Mouse (Mus musculus): Measurements from ENCODE around the gene Myo7a.
A peak's percentile ranks its signal among the peaks of the same experiment; 100 is the strongest.

Myo7a gene

DNA sequence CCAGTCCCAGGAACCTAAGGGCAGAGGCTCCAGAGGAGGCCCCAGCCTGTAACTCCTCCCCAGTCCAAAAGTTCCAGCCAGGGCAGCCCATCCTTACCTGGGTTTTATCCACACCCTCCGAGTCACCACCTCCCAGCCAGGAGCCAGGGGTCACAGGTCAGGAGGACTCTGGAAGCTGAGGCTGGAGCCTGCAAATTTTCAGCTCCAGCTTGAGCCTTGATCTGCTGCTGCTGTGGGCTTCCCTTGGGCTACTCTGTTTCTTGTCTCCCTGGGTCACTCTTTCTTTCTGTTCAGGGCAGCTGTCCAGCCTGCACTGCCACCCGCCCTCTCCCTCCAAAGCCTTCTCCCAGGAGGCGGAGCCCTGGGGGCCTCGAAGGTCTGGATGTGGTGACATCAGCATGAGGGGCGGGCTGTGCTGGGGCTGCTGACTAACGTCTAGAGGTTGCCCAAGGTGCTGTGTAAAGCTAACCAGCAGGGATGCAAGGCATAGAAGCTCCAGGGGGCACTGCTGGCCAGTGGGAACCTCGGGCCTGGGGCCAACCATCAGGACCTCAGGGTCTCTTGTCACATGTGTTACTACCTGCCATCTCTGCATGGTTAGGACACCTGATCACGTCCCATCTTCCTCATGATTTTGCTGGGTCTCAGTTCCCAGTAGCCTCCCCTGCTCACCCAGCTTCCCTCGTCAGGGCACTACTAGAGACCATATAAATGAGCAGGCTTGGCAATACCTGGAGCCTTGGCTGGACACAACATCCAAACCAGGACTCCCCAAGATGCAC, at the start of gene Myo7a:
Gene Myo7a, minus strand, starts transcription at position 346 of the 782 bp plus-strand sequence.
- peak; percentile 36 to 57 for DNase-seq

DNA sequence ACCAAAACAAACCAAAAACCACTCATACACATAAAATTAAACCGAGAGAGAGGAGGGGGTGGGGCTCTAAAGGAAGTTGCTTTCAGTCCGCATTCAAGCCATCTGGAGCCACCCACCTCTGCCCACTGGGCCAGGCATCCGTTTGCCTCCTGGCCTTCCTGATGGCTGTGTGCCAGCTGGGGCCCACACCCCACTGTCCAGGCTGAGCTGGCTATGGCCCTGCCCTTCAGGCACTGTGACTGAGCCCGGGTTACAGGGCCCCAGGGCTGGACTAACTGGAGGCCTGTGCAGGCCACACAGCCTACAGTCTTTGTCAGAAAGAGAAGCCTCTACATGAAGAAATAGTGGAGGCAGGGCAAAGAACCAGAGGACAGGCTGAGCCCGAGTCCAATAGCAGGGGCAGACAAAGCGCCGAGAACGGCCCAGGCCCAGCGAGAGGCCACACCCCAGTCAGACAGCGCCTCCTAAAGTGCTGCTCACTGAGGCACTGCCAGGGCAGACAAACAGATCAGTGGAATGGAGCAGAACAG, 45.7 kb upstream of the Myo7a start:
- DNase-seq = peak; percentile 65 to 83

DNA sequence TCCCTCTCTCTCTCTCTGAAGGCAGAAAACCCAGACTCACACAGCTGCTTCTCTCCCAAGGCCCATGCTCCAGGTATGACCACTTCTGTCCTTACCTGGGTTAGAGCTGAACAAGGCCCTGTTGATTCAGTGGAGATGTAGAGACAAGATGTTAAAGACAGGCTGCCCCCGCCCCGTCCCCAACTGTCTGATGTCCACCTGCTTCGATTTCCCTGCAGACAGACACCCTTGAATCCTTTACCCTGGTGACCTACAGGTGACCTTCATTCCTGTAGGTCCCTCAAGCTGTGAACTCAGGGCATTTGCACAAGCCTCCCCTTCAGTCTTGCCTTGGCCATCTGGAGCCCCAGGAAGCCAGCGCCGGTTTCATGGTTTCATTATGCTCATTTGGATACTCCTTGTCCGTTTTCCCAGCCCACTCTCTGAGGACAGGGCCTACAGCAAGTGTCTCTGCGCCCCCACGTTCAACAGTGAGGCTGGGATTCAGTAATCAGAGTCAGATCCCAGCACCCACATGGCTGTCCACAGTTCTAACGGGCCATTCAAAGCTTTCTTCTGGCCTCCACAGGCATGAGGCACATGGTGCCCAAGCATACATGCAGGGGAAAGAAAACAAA, 45.2 kb upstream of the Myo7a start:
- no peak for DNase-seq

DNA sequence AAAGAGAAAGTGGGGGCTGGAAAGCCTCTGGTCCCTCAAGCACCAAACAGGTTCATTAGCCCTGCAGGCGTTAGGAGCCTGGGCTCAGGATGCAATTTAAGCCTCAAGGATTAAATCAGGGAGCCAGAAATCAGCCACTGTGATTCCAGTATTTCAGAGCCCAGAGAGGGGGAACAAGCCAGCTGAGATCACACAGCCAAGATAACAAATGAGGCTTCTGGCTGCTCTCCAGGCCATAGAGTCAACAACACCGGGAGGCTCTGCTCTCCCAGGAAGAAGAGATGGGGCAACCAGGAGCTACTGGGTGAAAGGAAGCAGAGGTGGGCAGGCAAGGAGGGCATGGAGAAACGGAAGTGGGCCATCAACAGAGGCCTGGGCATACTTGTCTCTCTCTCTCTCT, 44.4 kb upstream of the Myo7a start:
- DNase-seq = no peak

DNA sequence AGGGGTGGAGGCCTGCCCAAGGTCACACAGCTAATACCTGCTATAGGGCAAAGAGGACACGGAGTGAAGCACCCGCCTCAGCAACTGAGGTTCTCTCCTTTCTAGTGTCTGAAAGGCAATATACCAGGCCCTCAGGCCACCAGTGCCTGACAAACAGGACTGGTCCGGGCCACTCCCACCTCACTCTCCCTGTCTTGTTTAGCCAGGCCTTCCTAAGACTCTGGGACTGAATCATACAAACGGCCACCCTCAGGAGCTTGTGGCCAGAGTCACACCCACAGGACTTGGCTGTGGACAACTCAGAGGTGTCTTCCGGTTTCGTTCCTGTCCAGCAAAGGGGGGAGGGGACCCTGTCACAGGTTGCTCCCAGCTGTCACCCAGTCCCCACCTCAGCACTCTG, 42.9 kb upstream of the Myo7a start:
- no peak for DNase-seq

DNA sequence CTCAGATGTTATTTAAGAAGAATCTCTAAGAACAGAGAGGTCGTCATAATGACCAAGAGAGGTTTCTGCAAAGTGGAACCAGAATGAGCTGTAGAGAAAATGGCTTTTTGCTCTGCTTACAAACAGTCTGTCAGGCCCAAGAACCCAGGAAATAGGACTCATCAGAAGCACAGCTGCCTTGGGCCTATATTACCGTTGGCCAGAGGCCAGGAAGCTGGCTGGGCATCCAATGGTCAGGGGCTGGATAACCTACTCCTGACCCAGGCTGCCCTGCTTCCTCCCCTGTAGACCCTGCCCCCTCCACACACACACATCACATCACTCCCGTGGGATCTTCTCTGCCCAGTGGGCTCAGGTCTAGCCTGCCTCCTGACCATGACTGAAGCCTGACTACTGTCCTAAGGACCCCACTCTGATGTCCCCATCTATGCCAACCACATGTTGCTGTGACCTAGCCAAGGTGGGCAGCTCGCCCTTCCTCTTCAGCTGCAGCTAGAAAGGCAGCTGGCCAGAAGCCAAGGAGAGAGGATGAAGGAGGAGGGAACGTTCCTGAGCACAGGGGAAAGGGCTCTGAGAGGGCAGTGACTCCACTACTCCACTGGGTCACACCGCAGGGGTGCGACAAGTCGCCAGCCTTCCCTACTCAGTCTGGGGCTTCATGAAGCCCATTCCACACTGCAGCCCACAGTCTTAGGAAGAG, 40.9 kb upstream of the Myo7a start:
- peak; percentile 46 to 47 for DNase-seq

DNA sequence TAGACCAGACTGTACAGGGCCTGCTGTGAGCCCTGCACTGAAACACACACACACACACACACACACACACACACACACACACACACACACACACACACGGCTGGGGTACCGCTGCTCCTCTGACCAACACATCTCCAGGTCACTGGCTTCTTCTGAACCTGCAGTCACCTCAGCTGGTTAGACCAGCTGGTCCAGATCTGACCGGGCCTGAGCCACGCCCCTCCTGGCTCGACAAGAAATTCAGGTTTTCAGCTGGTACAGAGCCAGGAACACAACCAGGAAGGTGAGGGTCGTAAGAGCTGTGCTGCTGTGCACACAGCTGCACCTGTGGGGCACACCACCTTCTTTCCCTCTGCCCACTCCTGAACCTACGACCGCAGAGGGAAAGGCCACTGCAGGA, 39.2 kb upstream of the Myo7a start:
- peak; percentile 71 to 82 for DNase-seq

DNA sequence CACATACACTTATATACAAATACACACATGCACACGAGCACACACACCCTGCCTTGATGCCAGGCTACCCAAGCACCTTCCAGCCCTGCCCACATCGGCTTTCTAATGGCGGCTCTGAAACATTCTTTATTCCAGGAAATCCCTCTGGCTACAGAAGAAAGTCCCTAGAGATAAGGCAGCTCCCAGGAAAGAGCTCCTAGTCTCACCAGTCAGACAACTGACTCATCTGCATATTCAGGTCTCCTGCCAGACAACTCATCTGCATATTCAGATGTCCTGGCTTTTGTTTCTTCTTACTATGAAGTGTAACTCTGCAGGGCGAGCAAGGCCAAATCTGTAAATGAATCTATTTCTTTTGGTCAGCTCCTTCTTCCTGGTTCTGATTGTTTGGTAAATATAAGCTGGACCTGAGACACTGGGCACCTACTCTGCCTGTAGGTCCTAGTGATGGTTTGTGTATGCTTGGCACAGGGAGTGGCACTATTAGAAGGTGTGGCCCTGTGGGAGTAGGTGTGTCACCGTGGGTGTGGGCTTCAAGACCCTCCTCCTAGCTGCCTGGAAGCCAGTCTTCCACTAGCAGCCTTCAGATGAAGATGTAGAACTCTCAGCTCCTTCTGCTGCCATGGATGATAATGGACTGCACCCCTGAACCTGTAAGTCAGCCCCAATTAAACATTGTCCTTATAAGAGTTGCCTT, 38.5 kb upstream of the Myo7a start:
- no peak for DNase-seq

DNA sequence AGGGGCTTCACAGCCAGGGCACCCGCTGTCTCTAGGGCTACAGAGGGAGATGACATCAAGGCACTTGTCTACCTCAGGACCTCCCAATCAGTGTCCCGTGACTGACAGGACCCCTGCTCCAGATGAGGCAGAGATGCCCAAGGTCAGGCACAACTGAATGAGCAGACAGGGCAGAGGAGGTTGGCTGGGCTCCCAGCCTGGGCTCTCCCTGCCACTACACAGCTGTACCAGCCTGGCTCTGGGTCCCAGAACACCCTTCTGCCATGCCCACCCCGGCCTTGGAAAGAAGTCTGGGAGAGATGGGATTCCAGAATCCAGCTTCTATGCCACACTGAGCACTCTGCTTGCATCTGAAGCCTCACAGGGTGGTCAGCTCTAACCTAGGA, 36.9 kb upstream of the Myo7a start:
- no peak for DNase-seq

DNA sequence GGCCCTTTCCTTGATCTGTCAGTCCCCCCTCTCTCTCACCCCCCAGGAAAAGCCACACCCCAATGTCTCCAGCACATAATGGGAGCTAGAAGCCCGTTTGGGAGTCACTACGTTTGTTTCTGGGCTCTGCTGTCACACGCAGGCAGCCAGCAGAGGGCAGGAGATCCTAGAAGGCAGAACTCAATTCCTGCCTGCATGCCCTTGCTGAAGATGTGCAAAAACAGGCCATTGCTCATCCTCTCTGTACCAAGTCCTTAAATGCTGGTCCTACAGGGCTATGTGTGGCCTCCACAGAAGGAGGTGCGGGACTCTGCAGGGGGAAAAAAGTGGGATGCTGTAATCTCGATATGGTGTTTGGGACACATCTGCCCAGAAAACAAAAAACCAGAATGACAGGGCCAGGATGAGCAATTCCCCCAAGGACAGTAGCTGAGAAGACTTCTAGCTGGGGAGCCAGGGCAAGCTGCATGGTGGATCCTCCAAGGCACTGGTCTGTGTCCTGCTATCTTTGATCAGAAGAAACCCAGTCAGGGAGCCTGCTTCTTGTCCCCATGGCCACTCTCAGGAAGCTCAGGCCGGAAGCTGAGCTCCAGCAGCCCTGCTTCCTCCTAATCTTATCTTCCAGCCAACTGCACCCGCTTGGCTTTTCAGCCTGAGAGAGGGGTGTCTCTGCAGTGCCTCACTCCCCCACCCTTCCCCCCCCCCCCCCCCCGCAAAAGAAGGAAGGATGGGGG, 36.4 kb upstream of the Myo7a start:
- DNase-seq = peak; percentile 76 to 81

DNA sequence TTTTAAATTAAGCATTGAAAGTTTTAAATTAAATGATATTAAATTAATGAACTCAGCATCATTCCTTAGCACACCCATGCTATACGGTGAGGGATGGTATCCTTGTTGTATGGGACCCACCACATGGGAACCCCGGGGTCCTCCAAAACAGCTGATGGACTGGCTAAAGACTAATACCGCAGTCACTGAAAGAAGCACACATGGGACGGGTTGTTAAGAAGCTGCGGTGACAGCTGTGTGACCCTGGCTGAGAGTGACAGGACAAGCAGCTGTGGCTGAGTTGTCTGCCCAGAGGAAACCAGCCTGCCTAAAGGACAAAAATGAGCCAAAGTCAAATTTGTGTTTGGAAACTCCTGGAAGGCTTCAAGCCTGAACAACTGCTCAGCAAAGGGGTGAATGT, 34.6 kb upstream of the Myo7a start:
- DNase-seq = no peak

DNA sequence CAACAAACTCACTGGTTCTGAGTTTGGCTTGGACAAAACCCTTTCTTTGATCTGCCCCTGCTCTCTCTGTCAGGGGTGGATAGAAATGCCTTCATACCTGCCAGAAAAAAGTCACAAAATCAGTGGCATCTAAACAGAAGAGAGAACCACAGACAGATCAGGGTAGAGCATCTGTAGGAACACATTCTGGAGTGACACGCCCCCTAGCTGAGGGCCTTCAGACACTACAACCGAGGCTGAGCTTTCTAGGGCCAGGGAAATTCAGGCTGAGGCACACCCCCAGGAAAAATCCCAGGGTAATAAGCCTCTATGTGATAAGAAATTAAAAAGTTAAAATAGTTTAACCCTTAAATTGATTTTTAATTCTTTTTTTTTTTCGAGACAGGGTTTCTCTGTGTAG, 34.0 kb upstream of the Myo7a start:
- DNase-seq = no peak

DNA sequence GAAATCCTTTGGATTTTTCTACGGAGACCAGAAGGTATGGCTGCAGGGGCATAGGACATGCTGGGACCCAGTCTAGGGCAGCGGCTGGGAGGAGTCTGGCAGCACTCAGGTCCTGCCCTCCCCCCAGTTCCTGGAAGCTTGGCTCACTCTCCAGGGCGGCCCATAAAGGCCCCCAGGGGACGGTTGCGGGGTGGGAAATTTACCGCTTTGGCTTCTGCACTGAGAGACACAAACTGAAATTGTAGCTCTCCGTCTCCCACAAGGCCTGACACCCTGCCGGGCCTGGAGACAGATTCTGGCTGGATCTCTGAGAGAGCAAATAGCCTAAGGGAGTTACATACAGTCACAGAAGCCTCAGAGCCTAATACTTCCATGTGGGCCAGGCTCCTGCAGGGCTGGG, 33.1 kb upstream of the Myo7a start:
- no peak for DNase-seq

DNA sequence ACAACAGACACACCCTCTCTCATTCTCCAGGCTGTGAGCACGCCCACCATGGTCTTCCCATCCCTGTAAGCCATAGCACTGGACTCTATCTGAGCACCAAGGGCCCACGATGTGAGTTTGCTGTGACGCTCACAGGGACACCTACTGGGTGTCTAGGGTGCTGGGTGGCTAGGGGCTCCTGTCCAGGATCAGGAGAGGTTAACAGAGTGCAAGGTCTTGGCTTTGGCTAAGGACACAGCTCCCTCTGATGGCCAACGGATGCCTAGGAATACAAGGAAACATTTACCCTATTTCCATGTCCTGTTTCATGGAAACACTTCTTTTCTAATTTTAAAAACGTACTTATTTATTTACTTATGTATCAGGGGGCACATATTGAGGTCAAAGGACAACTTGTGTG, 31.2 kb upstream of the Myo7a start:
- no peak for DNase-seq

DNA sequence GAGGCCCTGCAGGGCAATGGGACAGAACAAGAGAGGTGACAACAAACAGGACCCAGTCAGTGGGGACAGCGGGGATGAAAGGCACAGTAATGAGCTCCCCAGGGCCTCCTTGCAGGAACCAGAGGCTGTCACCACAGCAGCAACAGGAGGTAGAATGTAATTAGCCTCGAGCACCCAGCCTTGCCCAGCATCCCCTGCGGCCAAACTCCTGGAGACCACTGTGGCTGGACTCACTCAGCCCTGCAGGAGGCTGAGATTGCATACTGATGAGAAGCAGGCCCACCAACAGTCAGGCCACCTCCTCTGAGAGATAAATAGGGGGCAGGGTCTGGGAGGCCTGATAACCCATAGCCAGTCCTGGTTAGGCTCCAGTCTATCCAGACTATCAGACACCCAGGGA, 30.5 kb upstream of the Myo7a start:
- DNase-seq = no peak

DNA sequence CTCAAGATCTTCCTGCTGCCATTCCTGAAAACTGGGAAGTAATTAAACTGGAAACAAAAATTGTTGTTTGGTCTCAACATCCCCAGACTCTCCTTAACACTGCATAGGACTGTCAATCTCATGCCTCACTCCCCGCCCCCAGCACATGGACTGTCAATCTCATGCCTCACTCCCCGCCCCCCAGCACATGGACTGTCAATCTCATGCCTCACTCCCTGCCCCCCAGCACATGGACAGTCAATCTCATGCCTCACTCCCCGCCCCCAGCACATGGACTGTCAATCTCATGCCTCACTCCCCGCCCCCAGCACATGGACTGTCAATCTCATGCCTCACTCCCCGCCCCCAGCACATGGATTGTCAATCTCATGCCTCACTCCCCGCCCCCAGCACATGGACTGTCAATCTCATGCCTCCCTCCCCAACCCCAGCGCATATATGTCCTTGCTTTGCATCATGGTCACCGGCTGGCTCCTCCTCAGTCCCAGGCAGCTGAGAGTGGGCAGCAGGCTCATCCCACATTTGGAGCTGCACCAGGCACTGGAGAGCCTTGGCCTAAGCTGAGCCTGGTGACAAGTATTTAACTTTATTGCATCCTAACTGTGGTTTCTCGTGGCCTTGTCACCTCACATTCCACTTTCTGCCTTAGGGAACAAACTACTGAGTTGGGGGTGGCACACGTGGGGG, 29.5 kb upstream of the Myo7a start:
- DNase-seq = no peak

DNA sequence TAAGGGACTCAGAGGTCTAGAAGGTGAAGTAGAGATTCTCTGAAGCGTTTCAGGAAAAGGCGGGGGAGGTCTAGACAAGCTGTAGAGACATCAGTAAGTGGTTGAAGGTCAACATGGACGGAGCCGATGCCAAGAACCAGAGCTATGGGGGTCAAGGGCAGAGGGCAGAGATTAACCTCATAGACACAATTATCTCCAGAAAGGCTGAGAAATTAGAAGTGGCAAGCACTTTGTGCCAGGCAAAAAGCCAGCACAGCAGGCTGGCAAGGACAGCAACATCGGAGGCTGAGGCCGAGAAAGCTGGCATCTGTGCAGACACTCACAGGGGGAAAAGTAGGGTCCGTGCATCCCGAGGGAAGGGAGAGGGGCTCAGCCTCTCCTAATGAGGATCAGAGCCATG, 28.4 kb upstream of the Myo7a start:
- DNase-seq = no peak

DNA sequence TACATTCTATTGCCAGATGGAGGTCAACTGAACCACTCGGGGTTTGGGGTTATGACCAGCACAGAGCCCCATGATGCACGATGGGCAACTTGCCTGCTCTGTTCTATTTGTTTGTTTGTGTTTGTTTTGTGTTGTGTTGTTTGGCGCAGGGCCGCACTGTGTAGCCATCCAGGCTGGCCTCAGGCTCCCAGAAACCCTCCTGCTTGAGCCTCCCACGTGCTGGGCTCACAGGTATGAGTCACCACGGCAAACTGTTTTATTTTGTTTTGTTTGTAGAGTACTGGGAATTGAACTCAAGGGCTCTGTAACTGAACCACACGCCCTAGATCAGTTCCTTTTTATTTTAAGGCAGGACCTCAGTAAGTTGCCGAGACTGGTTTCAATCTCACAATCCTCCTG, 27.1 kb upstream of the Myo7a start:
- no peak for DNase-seq

DNA sequence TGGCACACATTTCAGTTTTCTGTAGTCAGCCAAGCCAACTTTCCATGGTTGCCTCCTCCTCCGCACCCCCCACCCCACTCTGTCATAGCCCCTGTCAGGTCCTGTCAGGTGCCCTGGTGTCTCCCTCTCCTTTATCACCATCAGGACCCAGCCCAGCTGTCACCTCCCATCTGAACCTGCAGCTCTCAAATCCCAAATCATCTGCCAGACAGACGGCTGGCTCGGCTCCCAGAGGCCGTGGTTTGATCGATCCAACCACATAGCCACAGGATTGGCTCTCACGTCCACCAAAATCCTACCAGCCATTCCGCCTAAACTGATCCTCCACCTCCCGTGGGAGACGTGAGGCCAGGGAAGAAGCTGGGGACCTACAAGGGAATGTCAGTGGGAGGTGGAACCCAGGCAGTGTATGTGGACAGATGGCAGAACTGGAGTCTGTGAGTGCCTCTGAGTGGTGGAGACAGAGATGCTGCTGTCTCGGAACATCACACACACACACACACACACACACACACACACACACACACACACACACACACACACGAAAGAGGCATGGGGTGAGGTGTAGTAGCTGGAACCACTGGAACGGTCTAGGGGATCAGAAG, 26.6 kb upstream of the Myo7a start:
- no peak for DNase-seq

DNA sequence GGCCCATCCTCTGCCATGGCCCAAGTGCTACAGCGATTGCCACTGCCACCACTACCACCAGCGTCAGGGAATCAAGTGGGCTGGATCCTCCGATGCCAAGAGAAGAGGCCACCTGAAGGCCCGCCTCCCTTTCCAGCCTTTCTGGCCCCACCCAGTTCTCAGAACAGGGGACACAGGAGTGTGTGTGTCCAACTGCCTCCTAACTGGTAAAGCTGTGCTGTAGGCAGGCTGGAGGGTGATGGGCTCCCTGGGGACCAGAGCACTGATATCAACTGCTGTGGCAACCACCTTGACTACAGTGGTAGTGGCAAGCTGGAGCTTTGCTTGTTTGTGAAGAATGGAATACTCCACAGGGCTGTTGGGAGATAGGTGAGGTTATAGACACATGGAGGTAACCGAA, 26.1 kb upstream of the Myo7a start, which contains the start of gene Omp:
Gene Omp, minus strand, starts transcription at position 101 of the 400 bp plus-strand sequence.
- DNase-seq = no peak

DNA sequence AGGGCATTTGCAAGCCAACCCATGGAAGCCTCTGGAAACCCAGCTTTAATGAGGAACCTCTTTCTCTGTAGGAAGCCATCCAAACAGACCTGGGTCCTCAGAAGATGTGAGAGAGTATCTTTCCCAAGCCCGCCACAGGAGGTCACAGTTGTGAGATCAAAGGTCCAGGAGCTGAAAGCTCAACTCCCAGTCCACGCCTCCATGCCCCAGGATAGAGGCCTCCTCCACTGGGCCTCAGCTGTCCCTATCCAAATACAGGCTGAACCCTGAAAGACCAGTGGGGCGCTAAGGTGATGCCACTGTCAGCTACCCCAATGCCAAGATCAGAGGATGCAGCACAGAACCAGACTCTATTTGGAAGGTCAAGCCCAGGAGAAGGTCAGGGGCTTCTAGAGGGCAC, 23.3 kb upstream of the Myo7a start:
- no peak for DNase-seq

All from lung, postnatal 4 days (tissue).